Mouse (Mus musculus): ENCODE results near the gene Diaph3. TPM values are rescaled to one million over a fixed set of nuclear protein-coding genes. Genes with fewer than 3 reads are reported as not detected.
"Not testable (repeated sequence)": the region's sequence is repeated elsewhere in the genome, so short reads cannot be mapped to it uniquely, and the experiment has no call there.

Gene Diaph3
- polyA plus RNA-seq, 1 experiment from 2014 or later, result 7.4 TPM

- Histone ChIP-seq H3K36me3 (ENCODE audit: control insufficient read depth, insufficient read depth, low read length) (no peaks in the 10 kb centered on the region), H3K27me3 (ENCODE audit: control insufficient read depth, insufficient read depth, low read length) (no peaks in the 10 kb centered on the region), H3K4me2 (no peak overlapping the region), H3K27ac (ENCODE audit: low read depth, low read length) (no peak overlapping the region), H3K9ac (ENCODE audit: low read length) (no peak overlapping the region), H3K4me1 (ENCODE audit: control insufficient read depth, insufficient read depth, low read length) (no peaks in the 10 kb centered on the region), H3K9me3 (ENCODE audit: control insufficient read depth, low read length) (no peaks in the 10 kb centered on the region), H3K4me3 (ENCODE audit: low read depth, low read length) (no peak overlapping the region)
- WGBS, result 94% methylated on average over 5 of the region's 5 CpGs
- DNase-seq (ENCODE audit: low spot score, missing footprints), result no peak
- ATAC-seq (ENCODE audit: low FRiP score), result no peak
These were observed 49.9 kb downstream of the Diaph3 start for GRCm38 (mm10) chr14:87091108-87091507.

DNA sequence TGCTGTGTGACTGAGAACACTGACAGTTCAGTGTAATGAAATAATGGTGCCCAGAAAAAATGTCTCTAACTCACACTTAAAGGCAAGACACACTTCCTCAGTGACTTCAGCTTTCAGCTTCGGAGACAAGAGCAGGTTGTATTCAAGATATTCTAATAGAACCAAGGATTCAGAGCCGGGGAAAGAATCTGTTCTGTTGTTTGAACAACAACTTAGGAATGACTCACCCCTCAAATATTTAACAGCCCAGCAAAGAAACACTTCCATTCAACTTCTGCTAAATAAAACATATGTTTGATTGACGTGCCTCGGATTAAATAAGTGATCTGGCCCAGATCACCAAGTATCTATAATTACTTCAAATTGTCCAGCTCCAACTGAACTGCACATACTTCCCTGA lies 52.1 kb downstream of the Diaph3 start:
- 87% methylated on average over 4 of the region's 4 CpGs for WGBS
- Histone ChIP-seq H3K36me3 (ENCODE audit: control insufficient read depth, insufficient read depth, low read length) (no peaks in the 10 kb centered on the region), H3K4me2 (no peak overlapping the region), H3K4me3 (ENCODE audit: low read depth, low read length) (no peak overlapping the region), H3K4me1 (ENCODE audit: control insufficient read depth, insufficient read depth, low read length) (no peaks in the 10 kb centered on the region), H3K9me3 (ENCODE audit: control insufficient read depth, low read length) (no peaks in the 10 kb centered on the region), H3K27me3 (ENCODE audit: control insufficient read depth, insufficient read depth, low read length) (no peaks in the 10 kb centered on the region), H3K9ac (ENCODE audit: low read length) (no peak overlapping the region), H3K27ac (ENCODE audit: low read depth, low read length) (no peak overlapping the region)
- ATAC-seq (ENCODE audit: low FRiP score) (no peak), DNase-seq (ENCODE audit: low spot score, missing footprints) (no peak)

DNA sequence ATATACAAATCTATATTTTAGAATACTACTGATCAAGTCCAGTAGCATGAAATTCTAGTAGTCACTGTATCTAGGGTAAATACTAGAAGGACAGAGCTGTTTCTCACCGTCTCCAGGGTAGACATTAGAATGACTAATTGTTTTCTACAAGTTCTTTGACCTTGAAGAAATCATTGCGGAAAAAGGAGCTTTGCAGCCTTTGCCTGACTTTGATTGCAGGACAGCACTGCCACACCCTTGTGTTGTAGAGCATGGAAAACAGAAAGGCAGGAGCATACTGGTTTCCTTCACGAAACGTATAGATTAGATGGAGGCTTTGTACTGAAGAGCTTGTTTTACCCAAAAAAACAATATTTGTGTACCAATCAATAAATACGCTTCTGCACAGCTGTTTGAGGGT lies 52.6 kb downstream of the Diaph3 start:
- ATAC-seq (ENCODE audit: low FRiP score), result no peak
- no peak for DNase-seq (ENCODE audit: low spot score, missing footprints)
- no peaks in the 10 kb centered on the region for H3K36me3 ChIP-seq (ENCODE audit: control insufficient read depth, insufficient read depth, low read length)
- 91% methylated on average over 5 of the region's 5 CpGs for WGBS
- H3K9me3 ChIP-seq (ENCODE audit: control insufficient read depth, low read length), result no peaks in the 10 kb centered on the region
- H3K27ac ChIP-seq (ENCODE audit: low read depth, low read length), result no peak overlapping the region
- H3K4me3 ChIP-seq (ENCODE audit: low read depth, low read length), result no peak overlapping the region
- H3K27me3 ChIP-seq (ENCODE audit: control insufficient read depth, insufficient read depth, low read length), result no peaks in the 10 kb centered on the region
- no peaks in the 10 kb centered on the region for H3K4me1 ChIP-seq (ENCODE audit: control insufficient read depth, insufficient read depth, low read length)
- no peak overlapping the region for H3K4me2 ChIP-seq
- no peak overlapping the region for H3K9ac ChIP-seq (ENCODE audit: low read length)

GRCm38 (mm10) chr14:87087996-87088395 lies 53.0 kb downstream of the Diaph3 start:
- H3K27me3 ChIP-seq (ENCODE audit: control insufficient read depth, insufficient read depth, low read length), result no peaks in the 10 kb centered on the region
- H3K27ac ChIP-seq (ENCODE audit: low read depth, low read length), result no peak overlapping the region
- H3K4me3 ChIP-seq (ENCODE audit: low read depth, low read length), result no peak overlapping the region
- H3K9ac ChIP-seq (ENCODE audit: low read length), result no peak overlapping the region
- H3K4me2 ChIP-seq, result no peak overlapping the region
- H3K4me1 ChIP-seq (ENCODE audit: control insufficient read depth, insufficient read depth, low read length), result no peaks in the 10 kb centered on the region
- no peaks in the 10 kb centered on the region for H3K9me3 ChIP-seq (ENCODE audit: control insufficient read depth, low read length)
- DNase-seq (ENCODE audit: low spot score, missing footprints) (no peak), ATAC-seq (ENCODE audit: low FRiP score) (no peak)
- H3K36me3 ChIP-seq (ENCODE audit: control insufficient read depth, insufficient read depth, low read length), result no peaks in the 10 kb centered on the region
- 91% methylated on average over 1 of the region's 1 CpGs for WGBS

- ATAC-seq (ENCODE audit: low FRiP score); H3K36me3 ChIP-seq (ENCODE audit: control insufficient read depth, insufficient read depth, low read length); H3K9me3 ChIP-seq (ENCODE audit: control insufficient read depth, low read length); H3K9ac ChIP-seq (ENCODE audit: low read length); H3K27ac ChIP-seq (ENCODE audit: low read depth, low read length); DNase-seq (ENCODE audit: low spot score, missing footprints); H3K4me2 ChIP-seq; H3K4me1 ChIP-seq (ENCODE audit: control insufficient read depth, insufficient read depth, low read length); H3K4me3 ChIP-seq (ENCODE audit: low read depth, low read length); H3K27me3 ChIP-seq (ENCODE audit: control insufficient read depth, insufficient read depth, low read length): not testable (repeated sequence)
- 80% methylated on average over 8 of the region's 8 CpGs for WGBS
These were observed 56.1 kb downstream of the Diaph3 start for GRCm38 (mm10) chr14:87084906-87085305.

DNA sequence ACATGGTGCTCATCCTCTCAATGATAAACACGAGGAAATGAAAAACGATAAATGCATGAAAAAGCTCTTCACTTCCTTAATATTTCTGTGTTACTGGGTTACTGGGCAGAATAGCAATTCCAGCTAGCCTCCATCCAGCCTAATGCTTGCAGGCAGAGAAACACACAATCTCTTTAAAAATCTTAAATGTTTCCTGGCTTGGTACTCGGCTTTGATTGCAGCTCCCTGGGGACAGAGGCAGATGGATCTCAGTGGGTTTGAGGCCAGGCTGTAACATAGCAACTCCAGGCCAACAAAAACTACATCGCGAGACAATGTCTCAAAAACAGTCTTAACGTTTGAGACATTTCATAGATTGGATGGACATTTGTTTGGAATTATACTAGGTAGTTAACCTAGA lies 57.1 kb downstream of the Diaph3 start:
- no peaks in the 10 kb centered on the region for H3K36me3 ChIP-seq (ENCODE audit: control insufficient read depth, insufficient read depth, low read length)
- no peak overlapping the region for H3K4me3 ChIP-seq (ENCODE audit: low read depth, low read length)
- H3K27ac ChIP-seq (ENCODE audit: low read depth, low read length), result no peak overlapping the region
- no peaks in the 10 kb centered on the region for H3K4me1 ChIP-seq (ENCODE audit: control insufficient read depth, insufficient read depth, low read length)
- ATAC-seq (ENCODE audit: low FRiP score), result no peak
- whole genome bisulfite sequencing, result 82% methylated on average over 6 of the region's 6 CpGs
- H3K4me2 ChIP-seq, result no peak overlapping the region
- no peaks in the 10 kb centered on the region for H3K9me3 ChIP-seq (ENCODE audit: control insufficient read depth, low read length)
- no peak for DNase-seq (ENCODE audit: low spot score, missing footprints)
- no peak overlapping the region for H3K9ac ChIP-seq (ENCODE audit: low read length)
- H3K27me3 ChIP-seq (ENCODE audit: control insufficient read depth, insufficient read depth, low read length), result no peaks in the 10 kb centered on the region

DNA sequence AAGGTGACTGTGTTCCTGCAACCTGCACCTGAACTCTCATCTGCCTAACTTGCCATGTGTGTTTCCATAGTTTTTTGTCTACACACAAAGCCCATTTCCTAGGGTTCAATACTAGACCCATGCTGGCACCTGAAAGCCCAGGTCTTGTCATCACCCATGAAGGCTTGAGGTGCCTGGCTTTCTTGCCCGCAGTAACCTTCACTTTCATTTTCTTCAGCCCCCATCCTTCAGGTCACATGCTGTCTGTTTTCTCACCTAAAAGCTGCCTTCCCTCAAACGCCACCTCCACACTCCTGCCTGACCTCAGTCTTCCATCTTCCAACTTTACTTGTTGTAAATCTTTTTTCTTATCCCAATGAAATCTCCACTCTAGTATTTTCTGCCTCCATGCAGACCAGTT lies 61.3 kb downstream of the Diaph3 start:
- Histone ChIP-seq H3K36me3 (ENCODE audit: control insufficient read depth, insufficient read depth, low read length) (no peaks in the 10 kb centered on the region), H3K27me3 (ENCODE audit: control insufficient read depth, insufficient read depth, low read length) (no peaks in the 10 kb centered on the region), H3K9me3 (ENCODE audit: control insufficient read depth, low read length) (no peaks in the 10 kb centered on the region), H3K9ac (ENCODE audit: low read length) (no peak overlapping the region), H3K27ac (ENCODE audit: low read depth, low read length) (no peak overlapping the region), H3K4me1 (ENCODE audit: control insufficient read depth, insufficient read depth, low read length) (no peaks in the 10 kb centered on the region), H3K4me3 (ENCODE audit: low read depth, low read length) (no peak overlapping the region), H3K4me2 (no peak overlapping the region)
- DNase-seq (ENCODE audit: low spot score, missing footprints) (no peak), ATAC-seq (ENCODE audit: low FRiP score) (no peak)
- 94% methylated on average over 2 of the region's 2 CpGs for WGBS

DNA sequence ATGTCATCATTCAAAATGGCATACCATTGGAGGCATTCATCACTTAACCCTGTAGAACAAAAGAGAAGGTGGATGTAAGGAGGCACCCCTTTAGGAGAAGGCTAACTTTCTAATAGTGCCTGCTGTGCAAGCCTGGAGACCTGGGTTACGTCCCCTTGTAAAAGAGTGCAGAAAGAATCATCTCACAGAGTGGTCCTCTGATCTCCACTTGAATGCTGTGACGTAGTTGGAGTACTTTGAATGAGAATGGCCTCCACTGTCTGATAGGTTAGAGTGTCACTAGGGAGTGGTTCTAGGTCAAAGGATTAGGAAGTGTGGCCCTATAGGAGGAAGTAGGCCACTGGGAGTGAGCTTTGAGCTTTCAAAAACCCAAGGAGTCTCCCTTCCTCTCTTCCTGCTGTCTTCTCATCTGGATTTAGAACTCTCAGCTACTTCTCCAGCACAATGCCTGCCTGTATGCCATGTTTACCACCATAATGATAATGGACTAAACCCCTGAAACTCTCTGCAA lies 66.0 kb downstream of the Diaph3 start:
- no peak overlapping the region for H3K4me2 ChIP-seq
- H3K9ac ChIP-seq (ENCODE audit: low read length), result no peak overlapping the region
- H3K9me3 ChIP-seq (ENCODE audit: control insufficient read depth, low read length), result no peaks in the 10 kb centered on the region
- WGBS, result 89% methylated on average over 2 of the region's 2 CpGs
- no peaks in the 10 kb centered on the region for H3K4me1 ChIP-seq (ENCODE audit: control insufficient read depth, insufficient read depth, low read length)
- H3K27me3 ChIP-seq (ENCODE audit: control insufficient read depth, insufficient read depth, low read length), result no peaks in the 10 kb centered on the region
- no peak for ATAC-seq (ENCODE audit: low FRiP score)
- H3K4me3 ChIP-seq (ENCODE audit: low read depth, low read length), result no peak overlapping the region
- no peaks in the 10 kb centered on the region for H3K36me3 ChIP-seq (ENCODE audit: control insufficient read depth, insufficient read depth, low read length)
- no peak for DNase-seq (ENCODE audit: low spot score, missing footprints)
- H3K27ac ChIP-seq (ENCODE audit: low read depth, low read length), result no peak overlapping the region

GRCm38 (mm10) chr14:87064281-87064680 lies 76.8 kb downstream of the Diaph3 start:
- H3K9me3 ChIP-seq (ENCODE audit: control insufficient read depth, low read length), result no peaks in the 10 kb centered on the region; the same call in 1 of the 2 replicates
- DNase-seq (ENCODE audit: low spot score, missing footprints), result no peak
- 94% methylated on average over 4 of the region's 4 CpGs for WGBS

GRCm38 (mm10) chr14:87056169-87056568 lies 84.9 kb downstream of the Diaph3 start:
- Histone ChIP-seq H3K36me3 (ENCODE audit: control insufficient read depth, insufficient read depth, low read length) (no peaks in the 10 kb centered on the region), H3K4me2 (no peak overlapping the region), H3K4me3 (ENCODE audit: low read depth, low read length) (no peak overlapping the region), H3K9me3 (ENCODE audit: control insufficient read depth, low read length) (no peaks in the 10 kb centered on the region; the same call in 1 of the 2 replicates), H3K27ac (ENCODE audit: low read depth, low read length) (no peak overlapping the region), H3K4me1 (ENCODE audit: control insufficient read depth, insufficient read depth, low read length) (no peaks in the 10 kb centered on the region), H3K27me3 (ENCODE audit: control insufficient read depth, insufficient read depth, low read length) (no peaks in the 10 kb centered on the region), H3K9ac (ENCODE audit: low read length) (no peak overlapping the region)
- WGBS, result 98% methylated on average over 2 of the region's 2 CpGs
- no peak for ATAC-seq (ENCODE audit: low FRiP score)
- no peak for DNase-seq (ENCODE audit: low spot score, missing footprints)

More at GRCm38 (mm10) chr14:87064281-87064680, 76.8 kb downstream of the Diaph3 start:
- no peaks in the 10 kb centered on the region for H3K27me3 ChIP-seq (ENCODE audit: control insufficient read depth, insufficient read depth, low read length)
- H3K27ac ChIP-seq (ENCODE audit: low read depth, low read length), result no peak overlapping the region
- no peaks in the 10 kb centered on the region for H3K4me1 ChIP-seq (ENCODE audit: control insufficient read depth, insufficient read depth, low read length)
- H3K9ac ChIP-seq (ENCODE audit: low read length), result no peak overlapping the region
- no peaks in the 10 kb centered on the region for H3K36me3 ChIP-seq (ENCODE audit: control insufficient read depth, insufficient read depth, low read length)
- no peak for ATAC-seq (ENCODE audit: low FRiP score)
- H3K4me2 ChIP-seq, result no peak overlapping the region
- H3K4me3 ChIP-seq (ENCODE audit: low read depth, low read length), result no peak overlapping the region
